Mouse (Mus musculus) urinary bladder, postnatal 14 days (tissue): Measurements from ENCODE around the gene Defb19.

Experiments
- DNase-seq: peaks from one replicate; pipeline ENCODE4 v3.0.0; 2021; ENCODE audit warnings: low spot score

Gene Defb19

DNA sequence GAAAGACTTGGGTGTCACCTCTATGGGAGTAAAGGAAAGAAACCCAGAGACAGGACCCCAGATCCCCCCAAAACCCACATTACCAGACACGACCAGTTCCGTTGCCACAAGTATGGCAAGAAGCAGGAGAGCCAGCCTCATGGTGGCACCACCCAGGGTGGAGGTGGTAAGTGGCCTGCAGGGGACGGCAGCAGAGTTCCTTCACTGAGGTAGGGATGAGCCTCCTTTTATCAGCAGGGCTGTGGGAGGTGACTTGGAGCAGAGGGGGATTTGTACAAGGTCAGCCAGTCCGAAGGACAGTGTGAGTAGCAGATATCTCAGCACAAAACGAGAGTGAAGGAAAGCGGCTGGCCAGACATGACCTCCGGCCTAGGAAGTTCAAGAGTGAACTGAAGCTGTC, at the start of gene Defb19:
Defb19 (minus strand) TSS at position 206 of the 400 bp plus-strand sequence.
- no peak for DNase-seq

GRCm38 (mm10) chr2:152629904-152630303, 49.8 kb upstream of the Defb19 start:
- no peak for DNase-seq

DNA sequence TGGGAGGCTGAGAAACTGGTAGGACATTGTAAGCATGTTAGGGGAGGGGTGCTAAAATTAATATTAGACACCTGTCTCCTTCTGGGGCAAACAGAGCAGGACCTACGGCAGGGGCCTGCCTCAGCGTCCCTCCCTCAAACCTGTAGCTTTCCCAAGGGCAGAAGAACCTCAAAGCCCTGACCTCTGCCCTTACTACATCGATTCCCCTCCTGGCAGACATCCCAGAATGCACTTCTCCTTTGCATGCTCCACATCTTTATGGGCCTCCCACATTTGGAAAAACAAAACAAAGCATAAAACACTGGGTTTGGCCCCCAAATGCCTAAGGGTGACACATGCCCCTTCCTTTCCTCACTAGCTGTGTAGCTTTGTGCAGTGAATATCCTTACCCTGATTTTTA, 49.1 kb upstream of the Defb19 start:
- DNase-seq: no peak

- DNase-seq: no peak
These were observed 48.0 kb upstream of the Defb19 start for GRCm38 (mm10) chr2:152628066-152628465.

DNA sequence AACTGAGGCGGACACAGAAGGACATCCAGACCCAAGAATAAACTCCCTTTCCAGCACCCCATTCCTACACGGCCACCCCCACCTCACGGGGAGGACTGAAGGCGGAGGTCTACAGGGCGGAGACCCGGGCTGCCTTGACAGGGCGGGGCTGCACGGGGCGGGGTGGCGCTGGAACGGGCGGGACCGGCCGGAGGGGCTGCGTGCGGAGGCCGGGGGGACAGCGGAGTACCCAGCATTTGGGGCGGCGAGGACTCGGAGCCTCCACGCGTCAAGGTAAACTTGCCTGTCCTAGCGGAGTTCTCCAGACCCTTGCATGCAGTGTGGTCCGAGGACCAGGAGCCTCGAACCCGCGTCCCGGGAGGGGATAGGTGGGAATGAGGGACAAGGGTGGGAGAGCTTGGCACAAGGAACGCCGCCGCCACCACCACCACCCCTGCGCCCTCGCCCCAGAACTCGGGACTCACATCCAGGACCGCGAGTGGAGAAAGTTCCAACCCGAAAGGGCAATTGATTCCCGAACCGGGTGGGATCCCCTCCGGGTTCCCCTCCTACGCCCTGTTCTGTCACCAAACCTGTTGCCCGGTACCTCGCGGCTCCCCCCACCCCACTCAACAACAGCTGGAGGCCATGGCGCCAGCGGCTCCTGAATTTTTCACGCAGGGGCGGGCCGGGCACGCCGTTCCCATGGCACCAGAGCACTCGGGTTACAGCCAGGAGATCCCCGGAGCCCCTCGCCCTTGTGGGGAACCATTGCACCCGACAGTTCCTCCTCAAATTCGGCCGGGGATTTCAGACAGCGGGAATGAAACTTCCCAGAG, 46.9 kb upstream of the Defb19 start, which contains the start of gene Rem1:
Rem1 (plus strand) TSS at position 178 of the 818 bp plus-strand sequence.
- DNase-seq: peak; percentile 24

DNA sequence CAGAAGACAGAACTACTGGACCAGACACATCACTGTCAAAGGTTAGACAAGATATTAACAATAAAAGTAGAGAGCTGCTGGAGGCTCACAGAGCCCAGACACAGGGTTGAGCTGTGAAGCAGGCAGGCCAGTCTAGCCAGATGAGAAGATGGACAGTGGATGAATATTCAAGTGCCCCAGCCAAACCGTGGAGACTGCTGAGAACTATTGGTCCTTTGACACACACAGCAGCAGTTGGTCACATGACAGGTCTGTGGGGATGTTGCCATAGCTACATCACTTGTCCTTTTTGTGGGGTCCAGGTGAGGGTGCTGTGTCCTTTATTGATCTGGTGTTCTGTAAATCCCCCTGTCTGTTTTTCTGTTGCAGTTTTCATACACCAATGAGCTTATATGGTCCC, 45.1 kb upstream of the Defb19 start:
- no peak for DNase-seq

- DNase-seq: no peak
These were observed 44.5 kb upstream of the Defb19 start for GRCm38 (mm10) chr2:152624566-152624965.

GRCm38 (mm10) chr2:152622953-152623352, 42.8 kb upstream of the Defb19 start, which contains the start of gene Defb25:
Defb25 (minus strand) TSS chr2:152623053.
- DNase-seq: no peak

DNA sequence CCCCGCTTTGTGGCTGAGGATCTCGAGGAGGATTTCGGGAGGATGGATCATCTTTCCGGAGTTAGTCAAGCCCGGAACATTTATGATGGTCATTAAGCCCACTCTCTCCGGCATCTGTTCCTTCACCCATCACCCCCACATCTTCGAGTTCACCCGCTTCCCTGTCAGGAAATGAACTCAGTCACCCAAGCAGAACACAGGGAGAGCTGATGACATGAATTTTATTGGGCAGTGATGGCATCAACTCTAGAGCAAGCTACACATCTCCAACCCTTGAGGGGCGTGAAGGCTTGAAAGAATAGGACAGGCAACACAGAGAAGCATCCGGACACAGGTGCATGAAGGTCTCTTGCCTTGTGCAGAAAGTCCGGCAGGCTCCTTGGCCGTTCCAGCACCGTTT, 42.0 kb upstream of the Defb19 start:
- no peak for DNase-seq

- DNase-seq: no peak
These were observed 40.4 kb upstream of the Defb19 start for GRCm38 (mm10) chr2:152620367-152621134.

GRCm38 (mm10) chr2:152617374-152617773, 37.3 kb upstream of the Defb19 start:
- DNase-seq: no peak

DNA sequence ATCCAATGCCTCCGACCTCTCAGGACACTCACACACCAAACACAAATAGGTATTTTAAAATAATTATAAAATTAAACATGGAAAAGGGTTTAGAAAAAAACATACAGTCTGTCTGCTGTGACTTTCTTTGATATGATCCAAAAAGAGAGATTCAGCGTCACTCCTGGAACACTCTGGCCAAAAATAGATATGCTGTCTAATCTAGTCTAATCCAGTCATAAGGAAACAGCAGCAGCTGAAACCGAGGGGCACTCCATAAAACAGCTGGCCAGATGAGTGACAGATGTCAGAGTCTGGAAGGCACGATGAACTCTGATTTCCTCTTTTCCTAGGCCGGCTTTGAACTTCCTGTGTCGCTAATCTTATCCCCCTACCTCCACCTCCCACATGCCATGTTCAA, 36.4 kb upstream of the Defb19 start:
- no peak for DNase-seq

DNA sequence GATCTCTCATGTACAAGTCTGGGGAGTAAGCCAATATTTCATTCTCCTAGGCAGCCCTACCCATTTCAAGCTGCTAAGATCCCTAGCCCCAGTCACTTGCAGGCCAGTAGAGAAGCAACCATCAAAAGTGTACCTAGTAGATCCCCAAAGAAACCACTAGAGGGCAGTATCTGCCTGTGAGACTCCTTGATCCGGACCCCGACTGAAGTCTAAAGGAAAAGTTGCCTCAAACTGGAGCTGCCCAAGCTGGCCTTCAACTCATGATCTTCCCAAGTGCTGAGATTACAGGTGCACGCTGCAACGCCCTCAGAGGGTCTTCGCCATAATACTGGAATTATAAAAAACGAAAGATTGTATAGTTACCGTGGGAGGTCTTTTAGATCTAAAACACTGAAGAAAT, 35.5 kb upstream of the Defb19 start:
- peak; percentile 43 for DNase-seq

GRCm38 (mm10) chr2:152612193-152612592, 32.1 kb upstream of the Defb19 start:
- no peak for DNase-seq

DNA sequence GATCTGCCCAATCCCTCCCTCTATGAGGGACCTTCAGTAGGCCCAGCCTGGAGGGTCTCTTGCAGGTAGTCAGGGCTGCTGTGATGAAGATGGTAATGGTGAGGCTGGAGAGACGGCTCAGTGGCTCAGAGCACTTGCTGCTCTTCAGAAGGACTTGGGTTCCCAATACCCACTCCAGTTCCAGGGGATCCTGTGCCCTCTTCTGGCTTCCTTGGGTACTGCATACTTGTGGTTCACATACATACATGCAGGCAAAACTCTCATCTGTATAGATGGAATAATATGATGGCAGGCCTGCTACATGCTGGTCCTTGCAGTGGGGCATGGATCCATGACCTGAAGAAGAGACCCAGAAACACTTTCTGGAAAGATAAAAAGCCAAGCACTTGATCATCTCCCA, 28.6 kb upstream of the Defb19 start:
- no peak for DNase-seq

DNA sequence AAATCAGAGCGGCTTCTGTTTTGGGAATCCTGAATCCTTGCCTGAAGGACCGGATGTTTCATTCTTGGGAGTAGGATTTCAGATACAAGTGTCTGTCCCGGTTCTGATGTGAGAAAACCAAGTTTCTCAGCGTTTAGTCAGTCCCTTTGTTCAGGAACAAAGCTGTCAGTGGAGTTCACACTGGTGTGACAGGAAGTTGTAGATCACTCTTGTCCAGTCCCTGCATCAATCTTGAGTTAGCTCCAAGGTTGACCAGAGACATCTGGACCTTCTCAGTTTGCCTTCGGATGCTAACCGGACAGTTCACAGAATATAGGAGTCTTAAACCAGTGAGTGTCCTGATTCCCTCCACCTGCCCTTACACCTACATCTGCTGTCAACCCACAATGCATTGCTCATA, 27.6 kb upstream of the Defb19 start:
- no peak for DNase-seq

GRCm38 (mm10) chr2:152604057-152604456, 23.9 kb upstream of the Defb19 start, which contains the start of gene Defb36:
Defb36 (plus strand) TSS chr2:152604327.
- peak; percentile 32 for DNase-seq

- DNase-seq: no peak
These were observed 21.3 kb upstream of the Defb19 start for GRCm38 (mm10) chr2:152601275-152601960.

DNA sequence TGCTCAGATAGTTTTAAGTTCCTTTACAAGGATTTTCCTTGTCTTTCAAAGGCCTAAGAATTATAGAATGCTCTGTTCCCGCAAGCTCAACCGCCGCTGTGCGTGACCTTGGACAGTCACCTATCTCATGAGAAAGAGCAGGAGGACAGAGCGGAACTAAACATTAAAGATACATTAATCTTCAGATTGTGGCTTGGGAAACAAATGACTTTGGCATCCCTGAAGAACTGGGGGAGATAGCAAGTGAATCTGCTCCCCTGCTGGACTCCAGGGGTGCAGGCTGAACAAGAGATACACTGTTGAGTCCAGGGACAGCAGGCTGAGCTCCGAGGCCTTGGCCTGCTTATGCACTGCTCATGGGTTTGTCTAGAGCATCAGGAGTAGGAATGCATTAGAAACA, 20.0 kb upstream of the Defb19 start:
- DNase-seq: no peak

DNA sequence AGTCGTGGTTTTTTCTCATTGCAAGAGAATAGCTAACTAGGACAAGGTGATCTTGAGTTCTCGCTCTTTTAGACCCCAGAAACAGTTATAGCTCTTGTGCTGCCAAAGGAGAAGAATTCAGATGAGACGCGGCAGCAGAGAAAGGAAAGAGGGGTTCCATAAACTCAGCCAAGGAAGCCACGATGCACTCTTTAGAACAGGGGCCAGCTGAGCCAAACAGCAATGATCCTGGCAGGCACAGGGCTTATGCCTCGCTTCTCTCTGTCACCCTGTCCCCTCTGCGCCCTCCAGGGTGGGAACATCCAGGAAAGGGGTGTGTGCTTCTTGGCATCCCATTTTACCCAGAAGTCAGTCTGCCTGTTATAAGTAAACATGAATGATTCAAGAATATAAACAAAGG, 19.2 kb upstream of the Defb19 start, which contains the start of gene Defb45:
Defb45 (minus strand) TSS at position 101 of the 400 bp plus-strand sequence.
- DNase-seq: no peak

DNA sequence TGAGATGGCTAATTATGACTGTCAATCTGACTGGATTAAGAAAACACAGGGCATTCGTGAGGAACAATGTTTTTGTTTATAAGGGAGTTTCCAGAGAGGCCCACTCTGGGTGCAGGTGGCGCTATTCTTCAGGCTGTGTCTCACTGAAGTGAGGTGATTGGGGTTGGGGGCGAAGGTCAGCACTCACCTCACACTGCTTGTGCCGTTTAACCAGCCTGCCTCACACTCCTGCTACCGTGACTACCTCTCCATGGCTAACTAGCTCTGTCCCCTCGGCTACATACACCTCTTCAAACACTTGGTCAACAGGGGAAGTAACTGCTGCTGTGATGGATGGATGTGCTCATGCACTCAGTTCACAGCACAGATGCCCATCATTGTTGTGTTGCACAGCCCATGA, 8.9 kb upstream of the Defb19 start:
- DNase-seq: no peak

DNA sequence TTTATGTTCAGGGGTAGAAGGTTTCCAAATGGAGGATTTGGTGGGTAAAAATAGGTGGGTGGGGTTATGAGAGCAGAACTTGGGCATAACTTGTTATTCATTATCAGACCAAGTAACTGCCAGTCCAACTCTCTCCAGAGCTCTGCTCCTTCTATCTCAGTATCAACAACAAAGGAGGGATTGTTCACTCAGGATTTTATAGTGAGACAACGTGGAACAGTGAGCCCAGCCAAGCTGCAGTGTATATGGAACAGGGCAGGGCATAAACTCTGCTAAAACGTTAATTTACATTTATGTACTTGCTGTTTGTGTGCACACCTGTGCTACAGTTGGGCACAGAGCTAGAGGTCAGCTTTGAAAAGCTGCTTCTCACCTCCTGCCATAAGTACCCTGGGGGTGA, 8.3 kb upstream of the Defb19 start:
- DNase-seq: no peak
